Mouse (Mus musculus): Measurements from ENCODE around the gene Acsl4.

Acsl4 gene

DNA sequence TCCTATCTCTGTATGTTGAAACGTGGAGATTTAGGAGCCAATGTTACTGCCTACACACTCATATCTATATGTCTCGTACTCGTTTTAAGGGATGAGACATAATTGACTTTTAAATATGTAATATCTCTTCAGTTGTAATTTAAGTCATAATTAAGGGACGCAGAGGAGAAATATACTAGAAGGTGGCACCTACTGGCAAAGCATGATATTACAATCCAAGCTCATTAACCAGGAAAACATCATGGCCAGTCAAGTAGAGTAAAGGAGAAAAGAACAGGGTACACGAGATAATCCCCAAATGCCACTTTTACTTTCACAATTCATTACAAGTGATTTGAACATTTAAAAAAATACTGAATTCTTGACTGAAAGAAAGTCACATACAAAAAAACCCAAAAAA is 31.9 kb downstream of the Acsl4 start:
- DNase-seq (ENCODE audit: low spot score), result no peak

DNA sequence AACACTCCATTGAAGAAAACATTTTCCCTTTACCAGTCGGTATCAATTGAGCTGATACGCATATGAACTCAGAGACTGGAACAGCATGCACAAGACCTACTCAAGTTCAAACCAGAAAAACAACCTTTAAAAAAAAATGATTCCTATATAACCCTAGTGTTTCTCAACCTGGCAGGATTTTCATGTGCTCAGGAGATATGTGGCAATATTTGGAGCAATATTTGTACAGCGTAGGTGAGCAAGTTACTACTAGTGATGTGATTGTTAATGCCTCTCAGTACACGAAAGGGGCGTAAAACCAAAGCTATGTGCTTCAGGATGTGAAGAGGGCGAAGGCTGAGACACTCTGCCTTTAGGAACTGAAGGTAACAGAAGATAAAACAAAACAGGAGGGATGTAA is 54.1 kb downstream of the Acsl4 start:
- no peak for DNase-seq (ENCODE audit: low spot score)

DNA sequence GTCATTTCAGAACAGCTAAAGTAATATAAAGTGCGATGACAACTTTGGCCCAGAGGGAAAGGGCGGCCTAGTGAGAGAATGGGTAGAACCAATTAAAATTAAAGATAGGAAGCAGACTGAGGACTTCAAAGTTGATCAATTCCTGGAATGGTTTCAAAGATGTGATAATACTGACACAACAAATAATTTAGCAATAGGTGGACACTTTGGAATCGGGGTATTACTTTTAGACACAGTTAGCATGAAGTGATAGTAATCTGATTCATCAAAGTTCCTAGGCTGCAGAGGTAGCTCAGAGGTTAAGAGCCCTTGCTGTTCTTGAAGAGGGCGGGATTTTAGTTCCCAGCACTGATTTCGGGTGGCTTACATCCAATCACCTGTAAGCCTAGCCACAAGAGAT is 54.8 kb downstream of the Acsl4 start:
- no peak for DNase-seq (ENCODE audit: low spot score)

DNA sequence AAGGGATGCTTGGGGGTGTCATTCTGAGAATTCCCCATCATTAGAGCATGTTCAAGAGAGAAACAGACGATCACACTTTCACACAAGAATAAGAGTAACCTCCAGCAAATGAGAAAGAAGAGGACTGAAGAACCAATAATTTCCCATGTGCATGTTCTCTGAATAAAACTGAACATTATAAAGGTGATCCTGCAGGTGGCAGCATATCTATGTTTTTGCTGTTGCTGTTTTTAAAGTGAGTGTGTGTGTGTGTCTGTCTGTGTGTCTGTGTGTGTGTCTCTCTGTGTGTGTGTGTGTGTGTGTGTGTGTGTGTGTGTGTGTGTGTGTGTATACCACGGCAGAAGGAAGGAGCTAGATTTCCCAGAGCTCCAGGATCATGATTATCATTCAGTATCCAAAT is 64.6 kb downstream of the Acsl4 start:
- DNase-seq (ENCODE audit: low spot score), result no peak

DNA sequence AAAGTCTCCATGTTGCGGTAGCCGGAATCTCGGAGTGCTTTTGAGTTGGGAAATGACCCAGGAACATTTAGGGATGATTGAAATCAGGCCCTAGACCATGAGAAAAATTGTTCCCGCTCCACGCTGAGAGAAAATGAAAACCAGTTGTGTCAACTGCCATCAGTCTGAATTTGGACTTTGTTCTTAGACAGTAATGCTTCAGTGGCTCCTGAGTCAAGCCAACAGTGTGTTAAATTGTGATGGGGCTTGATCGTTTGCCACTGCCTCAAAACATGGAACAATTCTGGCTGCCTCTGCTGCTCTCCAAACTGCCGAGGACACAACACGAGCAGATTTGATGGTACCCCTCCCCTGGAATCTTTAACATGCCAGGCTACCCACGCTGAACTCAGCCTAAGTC is 74.2 kb downstream of the Acsl4 start:
- no peak for DNase-seq (ENCODE audit: low spot score)

DNA sequence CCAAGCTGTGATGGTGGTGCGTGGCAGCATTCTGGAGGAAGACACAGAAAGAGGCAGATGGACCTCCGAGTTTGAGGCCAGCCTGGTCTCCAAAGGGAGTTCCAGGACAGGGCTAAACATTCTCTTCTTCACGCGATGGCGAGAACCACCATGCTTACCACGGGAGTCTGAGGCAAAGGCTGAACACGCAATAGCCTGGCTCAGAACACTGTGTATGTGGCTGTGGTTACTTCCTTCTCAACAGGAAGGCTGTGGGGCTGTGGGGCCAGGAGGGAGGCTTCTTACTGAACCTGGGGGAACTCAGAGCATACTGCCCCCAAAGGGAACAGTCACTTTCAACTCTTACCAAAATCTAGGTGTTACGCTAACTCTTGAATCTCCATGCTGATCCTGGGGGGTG is 75.1 kb downstream of the Acsl4 start:
- no peak for DNase-seq (ENCODE audit: low spot score)

DNA sequence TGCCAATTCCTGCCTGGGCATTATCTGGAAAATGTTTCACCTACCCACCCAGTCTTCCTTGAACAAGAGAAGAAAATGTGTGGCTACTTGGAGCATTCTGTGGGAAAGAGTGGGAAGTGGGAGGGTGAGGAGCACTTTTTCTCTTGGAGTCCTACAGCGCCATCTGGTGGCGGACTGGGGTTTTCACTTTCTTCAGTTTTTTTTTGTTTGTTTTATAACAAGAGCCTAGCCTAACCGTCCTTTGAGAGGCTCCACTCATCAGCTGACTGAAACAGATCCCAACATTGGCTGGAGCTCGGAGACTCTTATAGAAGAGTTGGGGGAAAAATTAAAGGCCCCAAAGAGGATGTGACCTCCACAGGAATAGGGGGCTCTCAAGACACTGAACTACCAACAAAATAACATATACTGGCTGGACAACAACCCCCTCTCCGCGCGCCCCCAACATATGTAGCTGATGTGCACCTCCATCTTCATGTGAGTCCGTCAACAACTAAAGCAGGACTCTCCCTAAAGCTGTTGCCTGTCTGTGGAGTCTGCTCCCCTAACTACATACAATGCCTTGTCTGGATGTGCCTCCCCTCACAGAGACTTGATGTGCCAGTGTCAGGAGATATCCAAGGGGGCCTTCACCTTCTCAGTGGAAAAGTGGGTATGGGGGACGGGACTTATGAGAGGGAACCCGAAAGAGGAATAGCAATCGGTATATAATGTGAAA is 75.9 kb downstream of the Acsl4 start:
- DNase-seq (ENCODE audit: low spot score), result peak; percentile 33

DNA sequence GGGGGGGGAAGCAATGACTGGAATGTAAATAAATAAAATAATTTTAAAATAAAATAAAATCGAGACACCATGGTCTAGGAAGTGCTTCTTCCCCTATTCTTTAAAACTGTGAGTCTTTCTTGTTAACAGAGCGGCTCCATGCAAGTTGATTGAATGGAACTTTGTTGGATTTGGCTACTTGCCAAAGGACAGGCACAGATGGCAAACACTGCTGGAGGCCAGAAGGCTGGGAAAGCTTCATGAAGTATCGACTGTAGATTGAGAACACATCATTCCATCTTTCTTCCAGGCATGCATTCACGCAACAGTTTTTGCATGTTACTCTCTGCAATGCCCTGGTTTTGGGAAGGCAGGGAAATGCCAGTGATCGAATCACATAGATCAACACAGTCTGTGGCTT is 79.9 kb downstream of the Acsl4 start:
- no peak for DNase-seq (ENCODE audit: low spot score)

DNA sequence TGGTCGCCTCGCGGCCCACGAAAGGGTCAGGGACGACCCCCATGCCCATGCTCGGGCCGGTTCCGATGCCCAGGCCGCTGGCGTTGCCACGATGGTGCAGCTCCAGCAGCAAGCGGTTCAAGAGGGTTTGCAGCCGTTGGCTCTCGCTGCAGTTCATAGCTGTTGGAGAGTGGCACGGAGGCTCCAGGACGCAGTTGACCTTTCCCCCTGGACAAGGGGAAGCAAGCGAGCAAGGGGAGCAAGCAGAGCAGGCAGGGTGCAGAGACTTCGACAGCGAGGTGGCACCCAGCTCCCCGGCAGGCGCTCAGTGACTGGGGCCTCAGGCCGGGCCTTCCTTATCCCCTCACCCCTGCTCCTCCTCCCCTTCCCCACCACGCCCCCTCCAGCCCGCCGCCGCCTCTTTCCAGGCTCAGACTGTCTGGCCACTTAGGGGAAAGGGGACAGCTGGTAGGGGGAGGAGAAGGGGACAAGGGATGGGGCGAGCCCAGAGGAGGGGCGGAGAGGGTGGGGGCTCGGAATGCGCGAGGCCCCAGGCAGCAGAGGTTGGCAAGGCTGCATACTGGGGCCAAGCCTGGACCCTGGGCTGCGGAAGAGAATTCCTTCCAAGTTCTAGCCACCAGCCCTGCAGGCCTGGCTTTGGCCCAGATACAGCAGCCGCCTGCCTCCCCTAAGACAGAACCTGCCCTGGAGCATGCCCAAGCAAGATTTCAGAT is 84.3 kb downstream of the Acsl4 start, which contains the start of gene Kcne1l:
Gene Kcne1l, minus strand, starts transcription at position 426 of the 713 bp plus-strand sequence.
- DNase-seq (ENCODE audit: low spot score), result no peak

DNA sequence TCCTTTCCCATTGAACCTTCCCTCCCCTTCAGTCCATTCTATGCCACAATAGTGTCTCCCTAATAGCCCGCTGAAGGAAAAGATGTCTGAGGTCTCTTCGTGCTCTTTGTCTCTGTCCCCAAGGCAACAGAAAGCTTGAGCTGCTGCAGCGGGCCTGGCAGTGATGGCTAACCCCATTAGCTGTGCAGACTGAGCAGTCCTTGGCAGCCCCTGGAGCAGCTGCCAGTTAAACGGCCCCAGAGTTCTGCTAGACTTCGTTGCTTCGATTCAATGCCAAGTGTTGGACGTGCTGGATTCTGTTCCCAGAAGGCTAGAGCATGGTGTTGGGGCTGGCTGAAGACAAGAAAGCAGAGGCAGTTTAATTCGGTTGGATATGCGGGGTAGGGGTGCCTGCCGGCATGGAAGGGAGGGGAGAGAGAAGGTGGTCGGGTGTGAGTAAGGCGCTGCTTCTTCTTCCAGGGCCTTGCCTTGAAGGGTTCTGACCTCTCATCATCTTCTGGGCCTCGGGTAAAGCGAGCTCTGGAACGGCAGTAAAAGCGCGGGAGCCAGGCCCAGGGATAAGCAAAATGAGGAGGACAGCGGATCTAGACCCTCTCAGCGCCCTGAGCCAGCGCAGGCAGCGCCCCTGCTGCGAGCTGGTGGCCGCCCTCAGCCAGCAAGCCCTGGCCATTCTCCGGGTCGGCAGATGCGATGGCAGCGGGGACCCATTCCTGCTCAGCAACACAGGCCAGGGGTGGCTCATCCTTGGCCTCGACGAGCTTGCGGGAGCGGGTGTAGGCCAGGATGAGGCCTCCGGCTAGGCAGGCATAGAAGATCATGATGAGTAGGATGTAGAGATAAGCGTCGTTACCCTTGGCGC is 85.1 kb downstream of the Acsl4 start:
- DNase-seq (ENCODE audit: low spot score), result no peak

DNA sequence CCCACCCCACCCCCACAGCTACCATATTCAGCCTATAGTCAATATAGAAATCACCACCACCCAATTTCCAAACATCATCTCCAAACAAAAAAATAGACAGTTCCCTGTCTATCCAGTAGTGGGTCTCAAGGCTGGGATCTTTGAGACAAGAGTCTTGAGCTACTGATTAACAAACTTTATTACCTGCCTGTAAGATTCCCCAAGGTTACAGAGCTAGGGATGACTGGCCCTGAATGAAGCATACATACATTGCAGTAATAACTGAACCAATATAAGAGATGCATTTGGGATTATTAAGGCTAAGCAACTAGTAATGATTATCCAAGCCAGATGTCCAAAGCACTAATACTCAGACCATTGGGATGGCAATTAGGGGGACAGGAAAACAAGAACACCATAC is 85.7 kb downstream of the Acsl4 start:
- DNase-seq (ENCODE audit: low spot score), result no peak

DNA sequence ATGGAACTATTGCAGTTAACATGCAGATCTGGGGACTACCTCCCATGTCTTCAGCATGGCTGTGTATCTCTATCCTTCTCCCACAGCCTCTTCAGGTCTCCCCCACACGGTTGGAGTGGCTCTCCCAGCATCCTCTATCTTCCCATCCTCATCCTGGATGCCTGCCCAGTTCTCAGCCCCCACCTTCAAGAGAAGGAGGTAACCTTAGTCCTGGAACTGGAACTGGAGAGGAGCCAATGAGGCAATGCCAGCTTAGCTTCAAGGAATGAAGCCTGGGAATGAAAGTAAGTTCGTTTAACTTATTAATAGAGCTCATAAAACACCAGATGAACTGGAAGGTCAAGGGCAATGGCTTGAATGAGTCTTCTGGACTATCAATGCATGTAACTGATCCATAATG is 86.9 kb downstream of the Acsl4 start:
- no peak for DNase-seq (ENCODE audit: low spot score)

DNA sequence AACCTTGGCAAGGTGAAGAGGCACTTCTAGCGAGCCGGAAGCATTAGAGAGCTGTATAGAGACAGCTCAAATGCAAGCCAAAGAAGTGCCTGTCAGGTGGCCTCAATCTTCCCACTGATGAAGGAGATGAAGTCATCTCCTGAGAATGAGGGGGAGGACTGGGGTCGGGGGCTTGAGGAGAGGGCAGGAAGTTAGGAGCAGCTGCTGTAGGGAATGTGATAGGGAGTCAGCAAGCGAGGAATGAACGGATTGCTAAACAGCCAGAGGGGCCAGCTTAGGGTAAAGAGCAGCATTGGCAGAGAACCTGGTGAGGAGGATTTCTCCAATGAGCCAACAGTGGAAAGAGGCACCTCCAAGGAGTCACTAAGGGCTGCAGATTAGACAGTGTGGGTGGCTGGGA is 104.4 kb downstream of the Acsl4 start:
- DNase-seq (ENCODE audit: low spot score), result no peak

DNA sequence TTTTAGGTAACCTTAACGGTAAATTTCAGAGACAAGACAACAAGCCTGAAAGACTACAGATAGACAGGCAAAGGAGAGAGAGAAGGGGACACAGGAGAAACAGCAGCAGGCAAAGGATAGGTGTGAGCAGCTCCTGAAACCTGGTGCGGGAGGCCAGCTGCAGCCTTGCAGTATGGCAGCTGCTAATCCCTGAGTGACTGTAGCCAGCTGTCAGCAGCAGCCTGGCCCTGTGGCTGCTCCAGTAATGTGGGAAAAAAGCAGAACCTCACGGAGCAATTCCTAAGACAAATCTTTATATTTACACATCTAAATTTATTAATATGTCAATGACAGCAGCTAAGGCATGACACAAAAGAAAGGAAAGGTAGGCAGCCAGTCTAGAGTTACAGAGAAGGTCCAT is 113.8 kb downstream of the Acsl4 start:
- DNase-seq (ENCODE audit: low spot score), result no peak

DNA sequence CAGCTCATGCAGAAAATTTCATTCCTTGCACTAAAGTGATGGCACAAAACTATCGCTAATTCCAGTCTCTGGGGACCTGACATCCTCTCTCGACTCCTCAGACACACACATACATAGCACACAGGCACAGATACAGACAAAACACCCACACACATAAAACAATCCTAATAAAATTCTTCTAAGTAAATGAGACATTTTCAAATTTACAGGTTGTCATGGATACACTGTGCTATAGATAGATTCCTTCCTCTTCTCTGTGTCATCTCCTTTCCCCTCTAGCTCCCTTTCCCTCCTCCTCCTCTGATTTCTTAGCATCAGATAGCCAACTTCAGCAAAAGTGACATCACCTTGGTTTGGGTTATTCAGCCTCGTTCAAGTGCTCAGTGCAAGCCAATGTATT is 114.3 kb downstream of the Acsl4 start:
- DNase-seq (ENCODE audit: low spot score), result no peak
